Mouse (Mus musculus) limb, embryonic 15.5 days (tissue): ENCODE results near the gene Acsl5. TPM values are rescaled to one million over a fixed set of nuclear protein-coding genes. Genes with fewer than 3 reads are reported as not detected.

ENCODE experiments used
- ATAC-seq: fragments of 200-750 bp; cut with Nextera tagmentation; 2 replicates; pipeline ENCODE4 v1.8.0; 2017; ENCODE audit warnings: low read depth, moderate TSS enrichment; ENCODE audit not compliant: insufficient number of reproducible peaks, low FRiP score, low TSS enrichment
- H3K27ac ChIP-seq: fragments of 300-500 bp; sonication (generic); 2 replicates; pipeline ENCODE4 v1.5.1; 2015; ENCODE audit warnings: moderate library complexity, mild to moderate bottlenecking, inconsistent platforms
- H3K27me3 ChIP-seq: fragments of 300-500 bp; sonication (generic); 2 replicates; pipeline ENCODE4 v1.6.1; 2015; ENCODE audit warnings: inconsistent platforms
- H3K36me3 ChIP-seq: fragments of 300-500 bp; sonication (generic); 2 replicates; pipeline ENCODE4 v1.6.1; 2015; ENCODE audit warnings: inconsistent platforms
- H3K4me1 ChIP-seq: fragments of 300-500 bp; sonication (generic); 2 replicates; pipeline ENCODE4 v1.6.1; 2015; ENCODE audit warnings: inconsistent platforms
- H3K4me2 ChIP-seq: fragments of 300-500 bp; sonication (generic); 2 replicates; pipeline ENCODE4 v1.6.1; 2015; ENCODE audit warnings: mild to moderate bottlenecking, inconsistent platforms
- H3K4me3 ChIP-seq: fragments of 300-500 bp; sonication (generic); 2 replicates; pipeline ENCODE4 v1.5.1; 2015; ENCODE audit warnings: mild to moderate bottlenecking, inconsistent platforms
- H3K9ac ChIP-seq: fragments of 300-500 bp; sonication (generic); 2 replicates; pipeline ENCODE4 v1.6.1; 2015; ENCODE audit warnings: inconsistent platforms
- H3K9me3 ChIP-seq: fragments of 300-500 bp; sonication (generic); 2 replicates; pipeline ENCODE4 v1.6.1; 2016; ENCODE audit warnings: inconsistent platforms
- WGBS: fragments of 180-500 bp; shearing (Covaris S2); methylation state at CpG from one replicate; pipeline ENCODE4 v1.1.7; 2015; 5-methylcytosine and 5-hydroxymethylcytosine counted together
- polyA plus RNA-seq: library from polyadenylated mRNA; unstranded; fragments of >200 nt; fragmentation: Nextera tagmentation; extraction: Ambion mirVana; gene quantifications from 2 replicates; pipeline ENCODE4 v1.2.1, GENCODE M21; 2015

The Acsl5 gene
- polyA plus RNA-seq, 1 experiment from 2014 or later: 55.1 TPM

DNA sequence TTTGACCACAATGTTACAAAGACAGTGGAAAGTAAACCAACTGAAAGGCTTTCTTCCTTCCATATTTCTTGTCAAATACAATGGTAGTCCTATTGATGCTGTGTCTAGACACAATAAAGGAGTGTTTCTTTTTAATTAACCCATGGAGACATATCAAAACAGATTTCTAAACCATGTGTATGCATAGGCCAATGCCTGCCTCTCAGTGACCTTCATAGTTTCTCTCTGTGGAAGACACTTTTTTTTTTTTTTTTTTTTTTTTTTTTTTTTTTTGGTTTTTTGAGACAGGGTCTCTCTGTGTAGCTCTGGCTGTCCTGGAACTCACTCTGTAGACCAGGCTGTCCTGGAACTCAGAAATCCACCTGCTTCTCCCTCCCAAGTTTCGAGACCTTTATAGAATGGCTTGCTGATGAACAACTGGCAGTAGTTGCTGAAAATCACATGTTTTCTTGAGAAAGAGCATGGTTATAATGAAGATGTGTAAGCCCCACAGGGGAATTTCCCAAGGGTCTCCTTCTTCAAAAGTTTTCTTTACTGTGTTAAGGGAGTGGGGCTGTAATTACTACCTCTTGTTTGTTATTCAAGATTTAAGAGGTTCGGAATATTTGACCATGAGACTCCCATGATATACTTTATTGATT, 40.6 kb downstream of the Acsl5 start:
- no peaks in the 10 kb centered on the region for H3K4me1 ChIP-seq
- no peak overlapping the region for H3K27ac ChIP-seq
- no peak overlapping the region for H3K4me2 ChIP-seq
- 86% methylated on average over 2 of the region's 2 CpGs for WGBS
- H3K4me3 ChIP-seq: no peak overlapping the region
- H3K36me3 ChIP-seq: peaks cover 47% of the 10 kb centered on the region
- H3K27me3 ChIP-seq: no peaks in the 10 kb centered on the region
- no peak overlapping the region for H3K9ac ChIP-seq
- ATAC-seq: no peak
- no peaks in the 10 kb centered on the region for H3K9me3 ChIP-seq

DNA sequence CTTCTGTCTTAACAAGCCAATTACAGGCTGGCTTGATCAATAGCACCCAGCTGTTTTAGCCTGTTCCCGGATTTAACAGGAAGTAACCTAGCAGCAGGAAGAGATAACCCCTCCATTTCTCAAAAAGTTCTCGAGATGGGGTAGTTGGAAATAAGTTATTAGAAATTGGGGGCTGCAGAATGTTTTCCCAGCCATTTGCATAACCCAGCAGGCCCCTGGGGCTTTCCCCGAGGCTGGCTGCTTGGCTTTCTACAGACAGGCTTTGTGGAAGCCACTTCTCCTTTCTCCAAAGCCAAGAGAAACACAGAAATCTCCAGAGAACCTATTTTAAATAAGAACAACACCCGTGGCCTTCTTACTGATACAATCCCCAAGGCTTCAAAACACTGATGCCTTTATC, 41.4 kb downstream of the Acsl5 start:
- no peaks in the 10 kb centered on the region for H3K4me1 ChIP-seq
- no peak for ATAC-seq
- H3K4me2 ChIP-seq: no peak overlapping the region
- H3K4me3 ChIP-seq: no peak overlapping the region
- H3K36me3 ChIP-seq: peaks cover 48% of the 10 kb centered on the region
- WGBS: 26% methylated on average over 4 of the region's 4 CpGs
- H3K9me3 ChIP-seq: no peaks in the 10 kb centered on the region
- H3K9ac ChIP-seq: no peak overlapping the region
- H3K27ac ChIP-seq: no peak overlapping the region
- no peaks in the 10 kb centered on the region for H3K27me3 ChIP-seq

DNA sequence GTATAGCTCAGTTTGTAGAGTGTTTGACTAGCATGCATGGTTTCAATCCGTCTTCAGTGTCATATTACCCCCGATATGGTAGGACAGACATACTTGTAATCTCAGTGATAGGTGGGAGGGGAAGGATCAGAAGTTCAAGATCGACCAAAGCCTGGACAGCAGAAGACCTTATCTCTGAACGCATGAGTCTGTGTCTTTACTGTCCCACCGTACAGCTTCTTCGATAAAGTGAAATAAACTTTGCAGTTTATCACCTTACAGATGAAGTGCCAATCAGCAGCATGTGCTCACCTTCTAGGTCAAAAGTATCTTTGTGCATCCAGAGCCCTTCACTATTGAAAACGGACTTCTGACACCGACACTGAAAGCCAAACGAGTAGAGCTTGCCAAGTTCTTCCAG, 43.3 kb downstream of the Acsl5 start:
- Histone ChIP-seq H3K9ac (no peak overlapping the region), H3K36me3 (peaks cover 42% of the 10 kb centered on the region), H3K9me3 (no peaks in the 10 kb centered on the region), H3K4me3 (no peak overlapping the region), H3K4me1 (no peaks in the 10 kb centered on the region), H3K27me3 (no peaks in the 10 kb centered on the region), H3K27ac (no peak overlapping the region), H3K4me2 (no peak overlapping the region)
- 86% methylated on average over 9 of the region's 9 CpGs for WGBS
- ATAC-seq: no peak

DNA sequence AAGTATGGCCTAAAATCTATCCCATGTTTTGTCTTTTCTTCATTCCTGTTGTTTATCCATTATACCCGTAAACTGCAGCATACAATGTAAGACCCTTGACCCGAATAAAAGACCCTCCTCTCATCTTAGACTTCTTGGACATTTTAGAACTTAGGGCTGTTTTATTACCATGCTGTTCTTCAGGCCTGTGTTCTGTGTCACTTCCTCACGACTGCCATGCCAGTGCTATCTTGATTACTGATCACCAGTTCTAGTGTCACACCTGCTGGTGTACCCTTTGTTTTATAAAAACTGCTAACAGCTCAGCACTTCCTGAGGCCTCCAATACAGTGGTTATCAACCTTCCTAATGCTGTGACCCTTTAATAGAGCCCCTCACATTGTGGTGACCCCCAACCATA, 43.8 kb downstream of the Acsl5 start:
- 74% methylated on average over 3 of the region's 3 CpGs for WGBS
- Histone ChIP-seq H3K9me3 (no peaks in the 10 kb centered on the region), H3K27ac (no peak overlapping the region), H3K4me1 (no peaks in the 10 kb centered on the region), H3K27me3 (no peaks in the 10 kb centered on the region), H3K36me3 (peaks cover 47% of the 10 kb centered on the region), H3K9ac (no peak overlapping the region), H3K4me2 (no peak overlapping the region), H3K4me3 (no peak overlapping the region)
- no peak for ATAC-seq

DNA sequence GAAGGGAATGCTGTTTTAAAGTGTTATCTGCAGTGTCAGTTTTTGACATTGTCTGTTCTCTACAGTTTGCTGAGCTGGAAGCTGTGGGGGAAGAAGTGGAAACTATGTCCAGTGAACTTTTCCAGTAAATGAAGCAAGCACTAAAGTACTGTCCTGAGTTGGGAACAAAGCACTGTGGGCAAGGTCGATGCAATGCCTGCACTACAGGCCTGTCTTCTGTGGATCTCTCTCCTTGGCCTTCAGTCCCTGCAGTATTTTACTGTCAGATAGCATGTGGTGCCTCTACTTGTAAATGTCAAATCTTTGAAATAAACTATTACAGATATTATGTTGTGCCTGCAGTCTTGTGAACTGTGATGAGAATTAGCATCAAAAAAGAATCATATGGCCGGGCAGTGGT, 44.6 kb downstream of the Acsl5 start:
- Histone ChIP-seq H3K27ac (no peak overlapping the region), H3K9ac (no peak overlapping the region), H3K36me3 (peaks cover 52% of the 10 kb centered on the region), H3K4me2 (no peak overlapping the region), H3K4me1 (no peaks in the 10 kb centered on the region), H3K27me3 (no peaks in the 10 kb centered on the region), H3K9me3 (no peaks in the 10 kb centered on the region), H3K4me3 (no peak overlapping the region)
- 94% methylated on average over 2 of the region's 2 CpGs for WGBS
- ATAC-seq: no peak

DNA sequence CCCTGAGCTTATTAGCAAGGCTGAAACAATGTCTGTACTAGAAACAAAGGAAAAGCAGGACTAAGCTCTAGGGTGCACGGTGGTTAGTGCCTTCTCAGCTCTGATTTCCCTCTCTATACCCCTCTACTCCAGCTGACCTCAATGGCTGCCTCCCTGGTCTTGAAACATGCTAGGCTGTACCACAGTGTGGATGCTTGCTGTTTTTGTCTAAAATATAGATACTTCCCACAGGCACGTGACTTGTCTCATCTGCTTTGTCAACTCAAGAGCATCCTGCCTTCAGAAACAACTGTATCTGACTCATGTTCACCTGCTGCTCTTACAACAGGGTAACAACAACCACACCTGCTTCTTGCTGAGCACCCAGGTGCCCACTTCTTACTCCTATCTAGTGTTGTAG, 45.8 kb downstream of the Acsl5 start:
- Histone ChIP-seq H3K36me3 (peaks cover 62% of the 10 kb centered on the region), H3K4me1 (no peaks in the 10 kb centered on the region), H3K27ac (no peak overlapping the region), H3K27me3 (no peaks in the 10 kb centered on the region), H3K9ac (no peak overlapping the region), H3K4me2 (no peak overlapping the region), H3K4me3 (no peak overlapping the region), H3K9me3 (no peaks in the 10 kb centered on the region)
- 90% methylated on average over 2 of the region's 2 CpGs for WGBS
- no peak for ATAC-seq

DNA sequence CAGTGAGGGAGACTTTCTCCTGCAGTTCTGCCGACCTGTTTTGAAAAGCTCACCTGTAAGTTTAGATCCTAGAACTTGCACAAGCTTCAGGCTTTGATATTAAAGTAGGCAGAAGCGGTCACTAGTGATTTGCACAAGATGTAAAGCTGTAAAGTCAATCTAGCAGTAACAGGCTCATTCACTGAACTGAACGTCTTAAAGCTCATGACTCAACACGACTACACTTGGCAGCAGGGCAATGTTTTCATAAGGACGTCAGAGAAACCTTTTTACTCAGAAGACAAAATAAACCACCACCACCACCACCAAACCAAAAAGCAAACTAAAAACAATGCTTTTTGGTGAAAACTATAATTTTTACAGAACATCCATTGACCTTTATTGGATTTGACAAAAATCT, 46.2 kb downstream of the Acsl5 start:
- H3K4me3 ChIP-seq: no peak overlapping the region
- H3K27me3 ChIP-seq: no peaks in the 10 kb centered on the region
- no peaks in the 10 kb centered on the region for H3K9me3 ChIP-seq
- no peak overlapping the region for H3K9ac ChIP-seq
- H3K4me1 ChIP-seq: no peaks in the 10 kb centered on the region
- ATAC-seq: no peak
- H3K36me3 ChIP-seq: peaks cover 67% of the 10 kb centered on the region
- no peak overlapping the region for H3K27ac ChIP-seq
- 77% methylated on average over 5 of the region's 5 CpGs for WGBS
- no peak overlapping the region for H3K4me2 ChIP-seq

DNA sequence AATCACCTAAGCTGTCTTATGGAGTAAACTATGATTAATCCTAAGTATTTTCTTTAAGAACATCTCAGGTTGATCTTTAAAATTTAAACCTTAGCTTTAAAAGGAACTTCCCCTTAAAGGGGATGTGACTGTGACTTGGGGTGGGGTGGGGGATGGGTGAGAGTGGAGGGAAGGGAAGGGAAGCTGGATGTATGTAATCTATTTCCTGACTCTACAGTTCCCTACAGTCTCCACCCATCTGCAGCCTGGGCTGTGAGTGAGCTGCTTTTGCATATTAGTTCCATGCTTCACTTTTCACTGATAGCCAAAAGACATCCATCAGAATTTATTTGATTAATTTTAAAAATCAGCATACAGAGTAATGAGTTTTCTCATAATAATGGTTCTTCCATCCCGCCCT, 47.6 kb downstream of the Acsl5 start:
- Histone ChIP-seq H3K9me3 (no peaks in the 10 kb centered on the region), H3K4me1 (no peaks in the 10 kb centered on the region), H3K36me3 (peaks cover 78% of the 10 kb centered on the region), H3K9ac (no peak overlapping the region), H3K4me2 (no peak overlapping the region), H3K27ac (no peak overlapping the region), H3K4me3 (no peak overlapping the region), H3K27me3 (no peaks in the 10 kb centered on the region)
- no peak for ATAC-seq
- WGBS: 90% methylated on average over 1 of the region's 1 CpGs

DNA sequence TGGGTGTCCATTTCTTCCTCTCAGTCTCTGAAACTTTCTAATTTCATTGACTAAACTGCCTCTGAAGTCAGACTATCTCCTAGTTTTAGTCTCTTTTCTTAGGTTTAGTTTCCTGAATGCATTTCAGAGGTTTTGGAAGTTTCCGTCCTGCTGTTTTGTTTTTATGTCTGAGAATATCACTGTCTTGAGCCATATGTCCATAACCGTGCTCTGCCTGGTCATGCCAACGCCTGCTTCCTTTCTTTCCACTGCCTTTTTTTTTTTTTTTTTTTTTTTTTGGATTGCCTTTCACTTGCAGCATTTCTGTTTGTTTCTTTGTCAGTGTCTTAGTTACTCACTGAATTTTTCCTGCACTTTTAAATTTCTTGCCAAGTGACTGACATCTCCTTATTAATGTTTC, 48.8 kb downstream of the Acsl5 start:
- H3K36me3 ChIP-seq: peaks cover 69% of the 10 kb centered on the region
- H3K4me3 ChIP-seq: no peak overlapping the region
- H3K4me2 ChIP-seq: no peak overlapping the region
- no peaks in the 10 kb centered on the region for H3K4me1 ChIP-seq
- H3K27ac ChIP-seq: no peak overlapping the region
- no peaks in the 10 kb centered on the region for H3K9me3 ChIP-seq
- no peak overlapping the region for H3K9ac ChIP-seq
- no peaks in the 10 kb centered on the region for H3K27me3 ChIP-seq
- 91% methylated on average over 3 of the region's 3 CpGs for WGBS
- no peak for ATAC-seq

DNA sequence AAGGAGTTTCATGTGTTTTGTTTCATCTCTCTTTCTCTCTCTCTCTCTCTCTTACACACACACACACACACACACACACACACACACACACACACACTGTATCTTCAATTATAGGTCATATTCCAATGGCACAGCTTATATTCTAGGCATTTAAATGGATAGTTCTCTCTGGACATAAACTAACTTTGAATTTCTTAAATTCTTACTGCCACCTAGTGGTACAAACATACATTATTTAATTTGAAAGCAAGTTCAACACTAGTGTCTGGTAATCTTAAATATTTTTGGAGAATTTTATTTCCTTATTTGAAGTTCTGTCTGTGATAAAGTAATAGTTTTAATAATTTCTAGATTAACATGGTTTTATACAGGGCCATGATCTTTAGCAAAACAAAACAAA, 53.3 kb downstream of the Acsl5 start:
- no peak overlapping the region for H3K27ac ChIP-seq
- H3K9ac ChIP-seq: no peak overlapping the region
- no peak overlapping the region for H3K4me3 ChIP-seq
- H3K36me3 ChIP-seq: peaks cover 69% of the 10 kb centered on the region
- no peaks in the 10 kb centered on the region for H3K4me1 ChIP-seq
- no peak for ATAC-seq
- H3K9me3 ChIP-seq: no peaks in the 10 kb centered on the region
- H3K27me3 ChIP-seq: no peaks in the 10 kb centered on the region
- no peak overlapping the region for H3K4me2 ChIP-seq

DNA sequence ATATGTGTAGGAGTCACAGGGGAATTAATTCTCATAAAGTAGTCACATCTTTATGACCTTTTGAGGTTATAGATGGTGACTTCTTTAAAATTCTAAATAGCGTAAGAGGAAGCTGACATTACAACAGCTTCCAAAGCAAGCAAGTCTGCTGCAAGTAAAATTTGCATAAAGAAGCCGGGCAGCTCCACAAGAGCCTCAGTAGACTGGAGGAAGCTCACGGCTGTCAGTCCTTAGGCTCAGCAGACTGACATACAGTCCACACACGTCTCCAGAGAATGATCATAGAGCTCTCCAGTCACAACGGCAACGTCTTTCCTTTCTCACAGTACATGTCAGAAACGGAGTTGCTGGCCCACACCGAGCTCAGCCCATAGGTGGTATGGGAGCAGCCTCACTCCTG, 60.1 kb downstream of the Acsl5 start:
- Histone ChIP-seq H3K9ac (no peak overlapping the region), H3K4me3 (no peak overlapping the region), H3K27ac (no peak overlapping the region), H3K36me3 (peaks cover 53% of the 10 kb centered on the region), H3K4me2 (no peak overlapping the region), H3K4me1 (peaks cover 16% of the 10 kb centered on the region), H3K9me3 (no peaks in the 10 kb centered on the region), H3K27me3 (no peaks in the 10 kb centered on the region)
- ATAC-seq: no peak
- 87% methylated on average over 8 of the region's 8 CpGs for WGBS

DNA sequence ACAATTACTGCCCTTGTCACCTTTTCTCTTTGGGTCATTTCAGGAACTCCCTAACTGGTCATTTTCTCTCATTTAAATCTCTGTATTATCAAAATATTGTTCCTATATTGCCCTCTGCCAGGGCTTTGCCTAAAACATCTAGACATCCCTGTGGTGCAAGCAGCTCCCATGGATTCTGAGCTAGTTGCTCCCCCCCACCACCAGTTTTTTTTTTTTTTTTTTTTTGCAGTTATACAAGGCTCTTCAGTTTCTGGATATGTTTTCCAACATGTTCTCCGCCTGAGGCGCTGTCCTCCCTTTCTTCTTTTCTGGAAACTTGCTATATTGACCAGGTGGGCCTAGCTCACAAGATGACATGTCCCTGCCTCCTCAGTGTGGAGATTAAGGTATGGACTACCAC, 61.9 kb downstream of the Acsl5 start:
- Histone ChIP-seq H3K27ac (no peak overlapping the region), H3K27me3 (no peaks in the 10 kb centered on the region), H3K36me3 (peaks cover 40% of the 10 kb centered on the region), H3K4me1 (peaks cover 18% of the 10 kb centered on the region), H3K4me3 (no peak overlapping the region), H3K4me2 (no peak overlapping the region), H3K9ac (no peak overlapping the region), H3K9me3 (no peaks in the 10 kb centered on the region)
- ATAC-seq: no peak
- whole genome bisulfite sequencing: 96% methylated on average over 2 of the region's 2 CpGs

DNA sequence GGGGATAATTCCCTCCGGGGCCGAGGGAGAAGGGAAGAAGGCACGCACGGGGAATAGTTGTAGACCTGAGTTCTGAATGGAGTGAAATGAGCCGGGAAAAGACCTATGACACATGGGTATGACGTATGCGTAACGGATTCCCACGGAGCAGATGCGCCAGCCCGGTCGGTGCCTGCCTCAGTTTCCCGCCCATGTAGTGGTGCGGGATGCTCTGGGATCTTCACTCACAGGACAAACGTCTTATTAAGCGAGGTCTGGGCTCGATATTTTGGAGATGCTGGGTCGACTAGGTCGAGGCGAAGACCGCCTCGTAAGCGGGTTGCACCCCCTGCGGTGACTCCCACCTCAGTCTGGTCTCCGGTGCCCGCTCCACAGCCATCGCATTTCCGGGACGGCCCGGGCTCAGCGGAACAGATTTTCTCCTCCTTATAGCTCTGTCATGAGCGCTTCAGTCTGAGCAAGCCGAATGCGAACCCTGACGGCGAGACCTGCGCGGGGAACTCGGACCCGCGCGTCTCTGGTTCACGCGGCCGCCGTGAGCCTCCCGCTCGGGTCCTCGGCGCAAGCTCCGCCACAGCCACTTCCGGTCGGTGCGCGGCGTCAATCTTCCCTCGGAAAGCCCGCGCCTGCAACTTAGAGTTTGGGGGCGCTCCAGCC, 63.8 kb downstream of the Acsl5 start, which contains the start of gene Zdhhc6:
Gene Zdhhc6 (minus strand): TSS at position 581 of the 657 bp plus-strand sequence.
- H3K4me2 ChIP-seq: peak within 1 kb of the TSS; percentile 77
- H3K4me3 ChIP-seq: peak within 1 kb of the TSS; percentile 86
- WGBS: under 1% methylated on average over 60 of the region's 60 CpGs
- peaks cover 22% of the 10 kb centered on the region for H3K36me3 ChIP-seq
- peak within 1 kb of the TSS; percentile 78 for H3K9ac ChIP-seq
- no peaks in the 10 kb centered on the region for H3K9me3 ChIP-seq
- peaks cover 18% of the 10 kb centered on the region for H3K4me1 ChIP-seq
- no peaks in the 10 kb centered on the region for H3K27me3 ChIP-seq
- H3K27ac ChIP-seq: peak within 1 kb of the TSS; percentile 91
- ATAC-seq: peak; percentile 78; the same call in 1 of the 2 replicates
